Mouse (Mus musculus): Measurements from ENCODE around the gene Tgif1. TPM values are rescaled to one million over a fixed set of nuclear protein-coding genes. Genes with fewer than 3 reads are reported as not detected.
A peak's percentile ranks its signal among the peaks of the same experiment; 100 is the strongest.

The Tgif1 gene
- total RNA-seq (2021) = 1 to 10 TPM; 1.0 to 3.6 TPM
- long read RNA-seq, partial matches to known transcripts = 0 of 1 reads
- long read RNA-seq, other reads (novel, unspliced or antisense) = 1 of 1 reads

GRCm38 (mm10) chr17:70853436-70853905 lies at the start of gene Tgif1:
Gene Tgif1, minus strand, starts transcription at chr17:70853546.
- no peak for DNase-seq (ENCODE audit: low spot score in 2 of 2)

- no peak for DNase-seq (ENCODE audit: low spot score in 2 of 2)
These were observed 47.3 kb upstream of the Tgif1 start for GRCm38 (mm10) chr17:70900660-70901059.

GRCm38 (mm10) chr17:70899642-70900041 lies 46.3 kb upstream of the Tgif1 start:
- DNase-seq (ENCODE audit: low spot score in 2 of 2) = no peak

GRCm38 (mm10) chr17:70894867-70895266 lies 41.5 kb upstream of the Tgif1 start:
- DNase-seq (ENCODE audit: low spot score in 2 of 2) = peak in 1 of 2 experiments; percentile 8

GRCm38 (mm10) chr17:70893151-70893550 lies 39.8 kb upstream of the Tgif1 start:
- DNase-seq (ENCODE audit: low spot score in 2 of 2) = no peak

GRCm38 (mm10) chr17:70892288-70893096 lies 39.1 kb upstream of the Tgif1 start:
- DNase-seq (ENCODE audit: low spot score in 2 of 2) = no peak

GRCm38 (mm10) chr17:70890571-70890970 lies 37.2 kb upstream of the Tgif1 start:
- no peak for DNase-seq (ENCODE audit: low spot score in 2 of 2)

- DNase-seq (ENCODE audit: low spot score in 2 of 2) = no peak
These were observed 35.3 kb upstream of the Tgif1 start for GRCm38 (mm10) chr17:70888657-70889056.

- DNase-seq (ENCODE audit: low spot score in 2 of 2) = no peak
These were observed 34.5 kb upstream of the Tgif1 start for GRCm38 (mm10) chr17:70887848-70888247.

- DNase-seq (ENCODE audit: low spot score in 2 of 2) = no peak
These were observed 33.5 kb upstream of the Tgif1 start for GRCm38 (mm10) chr17:70886641-70887391.

- DNase-seq (ENCODE audit: low spot score in 2 of 2) = no peak
These were observed 32.5 kb upstream of the Tgif1 start for GRCm38 (mm10) chr17:70885868-70886267.

GRCm38 (mm10) chr17:70881934-70882333 lies 28.6 kb upstream of the Tgif1 start:
- no peak for DNase-seq (ENCODE audit: low spot score in 2 of 2)

GRCm38 (mm10) chr17:70881194-70881593 lies 27.8 kb upstream of the Tgif1 start:
- no peak for DNase-seq (ENCODE audit: low spot score in 2 of 2)

- no peak for DNase-seq (ENCODE audit: low spot score in 2 of 2)
These were observed 24.9 kb upstream of the Tgif1 start for GRCm38 (mm10) chr17:70878237-70878636.

GRCm38 (mm10) chr17:70873778-70874124 lies 20.4 kb upstream of the Tgif1 start:
- DNase-seq (ENCODE audit: low spot score in 2 of 2) = peak in 1 of 2 experiments; percentile 3

GRCm38 (mm10) chr17:70872936-70873777 lies 19.8 kb upstream of the Tgif1 start:
- peak in 1 of 2 experiments; percentile 56 for DNase-seq (ENCODE audit: low spot score in 2 of 2)

GRCm38 (mm10) chr17:70872094-70872929 lies 19.0 kb upstream of the Tgif1 start:
- peak in 1 of 2 experiments; percentile 4 for DNase-seq (ENCODE audit: low spot score in 2 of 2)

GRCm38 (mm10) chr17:70871676-70872075 lies 18.3 kb upstream of the Tgif1 start:
- DNase-seq (ENCODE audit: low spot score in 2 of 2) = no peak

GRCm38 (mm10) chr17:70870581-70870980 lies 17.2 kb upstream of the Tgif1 start:
- DNase-seq (ENCODE audit: low spot score in 2 of 2) = no peak

GRCm38 (mm10) chr17:70868577-70869229 lies 15.4 kb upstream of the Tgif1 start:
- DNase-seq (ENCODE audit: low spot score in 2 of 2) = no peak

Data from layer of hippocampus, adult 18-20 months (tissue).